Mouse (Mus musculus) cortical plate, adult 2 months (tissue): Measurements from ENCODE around the gene Patl2.

Experiments
- CTCF ChIP-seq: fragments of 200-500 bp; IDR thresholded peaks from 2 replicates; pipeline ENCODE4 v1.5.1; 2011; ENCODE audit warnings: mild to moderate bottlenecking, control low read depth, low read length; ENCODE audit not compliant: insufficient read depth; ENCODE audit errors: extremely low read depth
- POLR2A ChIP-seq: fragments of 200-500 bp; IDR thresholded peaks from 2 replicates; pipeline ENCODE4 v1.6.1; 2011; ENCODE audit warnings: mild to moderate bottlenecking, low read length, control low read depth; ENCODE audit not compliant: insufficient read depth; ENCODE audit errors: extremely low read depth

DNA sequence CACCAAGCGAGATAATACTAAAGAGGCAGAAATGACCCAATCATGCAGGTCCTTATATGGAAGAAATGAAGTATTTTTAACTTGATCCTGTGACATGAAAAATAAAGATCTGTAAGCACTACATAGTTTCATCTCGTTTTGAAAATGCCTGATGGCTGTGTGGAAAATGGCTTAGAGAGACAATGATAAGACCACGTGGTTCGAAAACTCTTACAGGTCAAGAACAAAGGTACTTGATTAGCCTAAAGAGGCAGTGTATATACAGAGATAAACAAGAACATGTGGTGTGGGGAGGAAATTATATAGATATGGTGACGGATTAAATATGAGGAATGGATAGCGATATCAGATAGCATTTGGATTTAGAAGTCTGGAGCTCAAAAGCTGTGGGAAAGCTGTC is 14.7 kb downstream of the Patl2 start:
- TF ChIP-seq CTCF, result no peak
- TF ChIP-seq POLR2A, result no peak
